Mouse (Mus musculus): ENCODE measurements at regions not wholly inside any gene's neighbourhood (a gene's known extent, or its start where the extent isn't known, plus 50 kb on each side); places are given as distances from the start of the nearest gene placed in this dataset.

DNA sequence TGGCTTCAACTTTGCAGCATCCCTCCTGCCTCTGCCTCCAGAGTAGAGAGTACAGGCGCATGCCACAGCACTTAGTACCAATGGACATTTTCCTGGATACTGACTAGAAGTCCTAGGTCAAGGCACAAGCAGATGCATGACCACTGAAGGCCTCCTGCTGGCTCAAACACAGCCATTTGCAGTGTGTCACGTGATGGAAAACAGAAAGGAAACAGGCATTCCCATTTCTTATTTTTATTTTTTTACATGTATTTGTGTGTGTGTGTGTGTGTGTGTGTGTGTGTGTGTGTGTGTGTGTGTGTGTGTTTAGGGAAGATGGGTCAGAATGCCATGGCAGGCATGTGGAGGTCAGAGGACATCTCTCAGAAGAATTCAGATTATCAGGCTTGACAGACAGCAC, 65.6 kb downstream of the Thap12 start:
- DNase-seq = no peak

GRCm38 (mm10) chr7:98769111-98769734, 65.7 kb upstream of the Wnt11 start:
- no peak for DNase-seq

DNA sequence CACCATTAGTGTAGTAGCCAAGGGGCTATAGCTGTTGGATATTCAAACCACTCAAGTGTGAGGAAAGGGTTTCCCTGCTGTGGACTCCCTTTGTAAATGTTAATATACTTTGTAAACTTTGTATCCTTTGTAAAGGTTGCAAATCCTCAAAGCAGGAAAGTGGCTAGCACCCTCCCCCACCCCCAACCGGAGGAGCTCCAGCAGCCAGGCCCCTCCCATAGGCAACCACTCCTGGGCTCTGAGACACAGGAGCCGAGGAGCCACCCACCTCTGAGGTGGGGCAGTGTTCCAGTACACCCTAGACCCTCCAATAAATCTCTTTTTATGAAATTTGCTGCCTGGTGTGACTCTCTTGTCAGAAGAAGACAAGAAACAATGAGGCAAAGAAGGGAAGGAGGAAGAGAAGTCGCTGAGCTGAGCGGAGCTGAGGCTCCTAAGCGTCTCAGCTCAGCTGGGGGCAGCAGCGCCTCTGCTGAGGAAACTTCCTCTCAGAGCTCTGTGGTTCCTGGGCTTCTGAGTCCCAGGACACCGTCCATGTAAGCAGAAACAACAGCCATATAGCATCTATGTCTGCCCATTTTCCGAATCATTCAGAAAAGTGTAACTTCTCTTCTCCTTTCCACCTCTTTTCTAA, 64.5 kb upstream of the Wnt11 start:
- DNase-seq = no peak

GRCm38 (mm10) chr7:98771134-98771775, 63.7 kb upstream of the Wnt11 start:
- no peak for DNase-seq

- no peak for DNase-seq
Measured at GRCm38 (mm10) chr7:98774597-98774996, 60.3 kb upstream of the Wnt11 start.

DNA sequence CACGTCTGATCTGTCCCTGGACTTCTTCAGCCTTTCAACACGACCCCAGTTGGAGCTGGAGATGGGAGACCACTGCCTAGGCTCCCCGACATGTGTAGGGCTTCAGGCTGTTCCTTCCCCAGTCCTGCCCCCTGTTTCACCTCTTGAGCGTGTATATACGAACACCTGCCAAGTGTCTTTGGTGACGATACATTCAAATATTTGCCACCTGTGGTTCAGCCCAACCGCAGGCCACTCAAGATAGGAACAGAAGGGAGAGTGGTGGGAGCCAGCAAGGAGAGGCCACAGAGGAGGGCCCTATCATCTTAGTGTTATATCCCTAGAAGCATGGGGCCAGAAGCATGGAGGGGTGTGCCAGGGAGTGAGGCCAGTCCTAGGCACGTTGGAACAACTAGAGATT, 59.9 kb upstream of the Wnt11 start:
- DNase-seq = no peak

DNA sequence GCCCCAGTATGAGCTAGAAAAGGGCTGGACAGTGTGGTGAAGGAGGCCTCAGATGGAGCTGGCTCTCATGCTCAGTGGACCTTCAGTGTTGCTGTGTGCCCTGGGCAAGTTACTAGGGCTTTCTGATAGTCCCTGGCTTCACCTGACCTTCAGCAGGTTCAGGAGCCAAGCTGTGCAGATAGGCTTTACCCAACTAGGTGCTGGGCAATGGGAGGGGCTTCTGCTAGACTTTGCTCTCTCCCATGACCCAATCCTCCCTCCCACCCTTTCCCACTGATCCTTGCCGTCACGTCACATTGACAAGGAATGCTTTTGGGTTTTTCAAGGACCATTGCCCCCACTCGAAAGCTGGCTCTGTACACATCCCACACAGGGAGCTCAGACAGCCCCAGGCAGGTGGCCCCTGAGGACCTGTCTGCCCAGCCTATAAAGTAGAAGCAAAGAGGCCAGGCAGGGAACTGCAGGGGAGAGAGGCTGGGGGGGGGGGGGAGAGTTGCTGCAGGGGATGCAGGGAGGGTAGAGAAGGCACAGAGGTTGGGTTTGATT, 57.5 kb upstream of the Wnt11 start:
- DNase-seq = no peak

DNA sequence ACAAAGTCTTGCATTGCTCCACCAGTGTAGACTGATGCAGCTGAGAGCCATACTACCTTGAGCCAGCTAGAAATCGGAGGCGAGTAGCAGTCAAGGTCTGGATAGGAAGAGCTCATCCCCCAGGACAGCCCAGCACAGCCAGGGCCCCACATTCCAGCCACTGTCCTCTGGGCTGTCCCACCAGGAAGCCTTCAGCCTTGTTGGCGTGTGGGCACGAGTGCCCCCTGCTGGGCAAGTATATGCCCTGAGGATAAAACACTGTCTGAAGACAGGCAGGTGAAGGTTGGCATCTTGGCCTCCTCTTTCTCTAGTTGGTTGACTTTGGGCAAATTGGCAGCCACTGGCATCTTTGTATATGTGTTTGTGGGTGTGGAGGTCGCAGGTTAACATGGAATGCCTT, 56.0 kb upstream of the Wnt11 start:
- DNase-seq = peak; percentile 57

DNA sequence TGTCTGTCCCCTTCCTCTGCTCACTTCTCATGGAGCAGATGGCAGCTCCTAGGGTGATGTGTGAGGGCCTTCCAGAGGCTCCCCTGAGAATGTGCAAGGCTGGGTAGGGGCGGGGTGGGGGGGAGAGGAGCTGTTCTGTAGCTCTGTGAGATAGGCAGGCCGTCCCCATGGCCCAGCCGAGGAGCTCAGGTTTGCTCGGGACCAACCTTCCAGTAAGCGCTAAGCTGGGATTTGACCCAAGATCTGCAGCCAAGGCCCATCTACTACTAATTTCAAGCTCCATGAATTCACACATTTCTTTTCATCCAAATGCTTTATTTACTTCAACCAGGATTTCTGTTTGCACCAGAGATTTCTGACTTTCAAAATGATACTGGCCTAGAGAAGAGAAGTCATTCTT, 51.4 kb upstream of the Wnt11 start:
- no peak for DNase-seq

- peak; percentile 84 for DNase-seq
Measured at GRCm38 (mm10) chr7:98783954-98784353, 51.0 kb upstream of the Wnt11 start.

GRCm38 (mm10) chr7:98784369-98784931, 50.5 kb upstream of the Wnt11 start:
- DNase-seq = peak; percentile 38
